Mouse (Mus musculus): Measurements from ENCODE around the gene Smc1b.

Gene Smc1b

DNA sequence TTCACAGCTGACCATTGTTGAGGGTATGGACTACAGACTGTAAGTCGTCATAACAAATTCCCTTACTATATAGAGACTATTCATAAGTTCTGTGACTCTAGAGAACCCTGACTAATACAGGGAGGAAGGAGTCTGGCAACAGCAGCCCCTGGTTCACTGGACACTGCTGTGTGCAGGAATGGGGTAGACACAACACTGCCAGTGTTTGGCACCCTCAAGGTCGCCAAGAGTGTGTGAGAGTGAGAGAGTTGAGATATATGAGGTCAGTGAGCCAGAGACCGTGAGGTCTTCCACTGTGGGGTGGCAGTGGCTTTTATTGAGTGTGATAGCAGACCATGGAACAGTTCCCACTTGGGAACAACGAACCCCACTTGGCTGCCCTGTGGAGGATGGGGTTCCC lies 105.6 kb downstream of the Smc1b start:
- no peak for DNase-seq (ENCODE audit: low spot score in 2 of 2)

GRCm38 (mm10) chr15:85022211-85022610 lies 109.6 kb downstream of the Smc1b start:
- no peak for DNase-seq (ENCODE audit: low spot score in 2 of 2)

GRCm38 (mm10) chr15:85016951-85017664 lies 114.7 kb downstream of the Smc1b start, which contains the start of gene Upk3a:
TSS of gene Upk3a (plus strand) at chr15:85017141.
- DNase-seq (ENCODE audit: low spot score in 2 of 2), result no peak

DNA sequence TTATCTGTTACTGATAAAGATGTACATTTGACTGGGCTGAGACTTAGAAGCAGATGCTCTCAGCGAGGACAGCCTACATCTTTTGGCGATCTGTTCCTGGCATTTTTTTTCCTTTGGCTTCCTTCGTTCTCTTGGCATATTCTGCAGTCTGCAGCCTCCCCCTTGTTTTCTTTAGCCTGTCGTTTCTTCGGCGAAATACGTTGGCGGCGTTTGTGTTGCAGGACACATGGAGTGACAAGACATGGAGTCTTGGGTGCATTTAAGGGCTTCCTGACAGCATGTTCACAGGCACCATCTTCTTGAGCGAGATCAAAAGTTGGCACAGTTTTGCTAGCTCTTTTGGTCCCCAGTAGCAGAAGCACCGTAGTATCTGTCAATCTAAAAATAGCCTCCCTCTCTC lies 116.0 kb downstream of the Smc1b start:
- DNase-seq (ENCODE audit: low spot score in 2 of 2), result peak; percentile 32 to 57
